Mouse (Mus musculus) neural tube, embryonic 11.5 days (tissue): ENCODE data around the gene Rnf4. TPM values are rescaled to one million over a fixed set of nuclear protein-coding genes. Genes with fewer than 3 reads are reported as not detected.

Experiments used
- ATAC-seq: fragments of 200-750 bp; cut with Nextera tagmentation; 2 replicates; pipeline ENCODE4 v1.8.0; 2017; ENCODE audit warnings: moderate number of reproducible peaks, mild to moderate bottlenecking, moderate TSS enrichment, moderate library complexity; ENCODE audit not compliant: insufficient read depth, low FRiP score, low TSS enrichment
- DNase-seq: peaks from one replicate; pipeline ENCODE4 v3.0.0-alpha.2; 2015; ENCODE audit warnings: low spot score
- H3K27ac ChIP-seq: fragments of 300-500 bp; sonication (generic); 2 replicates; pipeline ENCODE4 v1.5.1; 2014; ENCODE audit warnings: low read depth, mild to moderate bottlenecking, low read length
- H3K27me3 ChIP-seq: fragments of 300-500 bp; sonication (generic); 2 replicates; pipeline ENCODE4 v1.6.1; 2014; ENCODE audit warnings: mild to moderate bottlenecking, low read length, mixed read lengths; ENCODE audit not compliant: control insufficient read depth, insufficient read depth
- H3K36me3 ChIP-seq: fragments of 300-500 bp; sonication (generic); 2 replicates; pipeline ENCODE4 v1.6.1; 2014; ENCODE audit warnings: mild to moderate bottlenecking, low read length, moderate library complexity, mixed read lengths; ENCODE audit not compliant: control insufficient read depth, insufficient read depth
- H3K4me1 ChIP-seq: fragments of 300-500 bp; sonication (generic); 2 replicates; pipeline ENCODE4 v1.6.1; 2014; ENCODE audit warnings: low read length, mixed read lengths; ENCODE audit not compliant: control insufficient read depth, insufficient read depth
- H3K4me2 ChIP-seq: fragments of 300-500 bp; sonication (generic); 2 replicates; pipeline ENCODE4 v1.6.1; 2014; ENCODE audit warnings: low read depth, mild to moderate bottlenecking, moderate library complexity
- H3K4me3 ChIP-seq: fragments of 300-500 bp; sonication (generic); 2 replicates; pipeline ENCODE4 v1.5.1; 2014; ENCODE audit warnings: low read depth, low read length
- H3K9ac ChIP-seq: fragments of 300-500 bp; sonication (generic); 2 replicates; pipeline ENCODE4 v1.6.1; 2014; ENCODE audit warnings: mild to moderate bottlenecking, low read length
- H3K9me3 ChIP-seq: fragments of 300-500 bp; sonication (generic); 2 replicates; pipeline ENCODE4 v1.6.1; 2016; ENCODE audit warnings: low read length; ENCODE audit not compliant: control insufficient read depth
- WGBS: fragments of 180-500 bp; shearing (Covaris S2); extraction: QIAGEN DNeasy Blood & Tissue Kit; methylation state at CpG from one replicate; pipeline ENCODE4 v1.1.7; 2014; 5-methylcytosine and 5-hydroxymethylcytosine counted together
- polyA plus RNA-seq: library from polyadenylated mRNA; unstranded; fragments of >200 nt; fragmentation: Nextera tagmentation; extraction: Ambion mirVana; gene quantifications from 2 replicates; pipeline ENCODE4 v1.2.1, GENCODE M21; 2014

Gene Rnf4
- polyA plus RNA-seq, 1 experiment from 2014 or later, result 189 TPM

DNA sequence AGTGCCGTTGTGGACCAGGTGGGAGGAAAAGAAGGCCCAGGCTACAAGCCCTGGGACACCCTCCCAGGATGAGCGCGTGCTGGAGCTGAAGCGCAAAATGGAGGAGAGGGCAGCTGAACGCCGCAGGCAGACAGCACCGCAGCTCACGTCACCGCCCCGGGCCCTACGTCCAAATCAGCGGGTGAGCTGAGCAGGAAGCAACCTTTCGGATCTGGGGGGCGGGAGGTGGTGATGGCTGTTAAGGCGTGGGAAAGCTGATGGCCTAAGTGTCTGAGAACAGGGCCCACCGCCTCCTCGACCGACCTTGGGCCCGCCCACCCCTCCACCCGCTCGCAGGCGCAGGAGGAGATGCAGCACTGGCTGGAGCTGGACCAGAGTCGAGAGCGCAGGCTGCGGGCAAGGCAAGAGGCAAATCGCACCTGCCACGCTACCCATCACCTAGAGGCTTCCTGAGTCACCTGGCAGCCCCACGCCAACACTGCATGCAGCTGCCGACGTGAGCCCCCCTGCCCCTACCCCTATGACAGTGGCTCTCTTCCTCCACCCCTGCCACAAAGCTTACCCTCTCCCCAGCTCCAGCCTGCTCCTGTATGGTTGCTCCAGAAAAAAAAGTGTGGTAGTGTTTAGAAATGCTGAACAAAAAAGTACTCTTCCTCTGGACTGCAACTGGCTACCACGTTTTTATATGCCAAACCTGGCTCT is 9.1 kb upstream of the Rnf4 start:
- WGBS, result 16% methylated on average over 31 of the region's 31 CpGs
- Histone ChIP-seq H3K4me2 (peak overlapping the region; percentile 46), H3K9me3 (no peaks in the 10 kb centered on the region), H3K27me3 (no peaks in the 10 kb centered on the region), H3K4me3 (peak overlapping the region; percentile 14; the same call in 1 of the 2 replicates), H3K36me3 (no peaks in the 10 kb centered on the region), H3K9ac (peak overlapping the region; percentile 63), H3K4me1 (peaks cover 7% of the 10 kb centered on the region; the same call in 1 of the 2 replicates), H3K27ac (no peak overlapping the region)
- DNase-seq, result peak; percentile 59
- no peak; the same call in 1 of the 2 replicates for ATAC-seq

DNA sequence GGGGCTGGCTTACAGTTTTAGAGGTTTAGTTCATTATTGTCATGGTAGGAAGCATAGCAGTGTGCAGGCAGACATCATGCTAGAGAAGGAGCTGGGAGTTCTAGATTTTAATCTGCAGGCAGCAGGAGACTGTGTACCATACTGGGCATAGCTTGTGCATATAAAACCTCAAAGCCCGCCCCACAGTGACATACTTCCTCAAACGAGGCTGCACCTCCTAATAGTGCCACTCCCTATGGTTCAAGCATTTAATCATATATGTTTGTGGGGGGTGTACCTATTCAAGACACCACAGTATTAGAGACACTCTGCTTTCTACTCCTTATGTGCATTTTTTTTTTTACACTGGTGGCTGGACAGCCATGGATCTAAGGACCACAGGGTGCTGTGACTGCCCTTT is 6.0 kb upstream of the Rnf4 start:
- Histone ChIP-seq H3K4me1 (peaks cover 7% of the 10 kb centered on the region; the same call in 1 of the 2 replicates), H3K27ac (no peak overlapping the region), H3K36me3 (no peaks in the 10 kb centered on the region), H3K27me3 (no peaks in the 10 kb centered on the region), H3K4me3 (no peak overlapping the region), H3K9me3 (no peaks in the 10 kb centered on the region), H3K4me2 (no peak overlapping the region), H3K9ac (no peak overlapping the region)
- DNase-seq, result no peak
- 87% methylated on average over 2 of the region's 2 CpGs for WGBS
- ATAC-seq, result no peak

DNA sequence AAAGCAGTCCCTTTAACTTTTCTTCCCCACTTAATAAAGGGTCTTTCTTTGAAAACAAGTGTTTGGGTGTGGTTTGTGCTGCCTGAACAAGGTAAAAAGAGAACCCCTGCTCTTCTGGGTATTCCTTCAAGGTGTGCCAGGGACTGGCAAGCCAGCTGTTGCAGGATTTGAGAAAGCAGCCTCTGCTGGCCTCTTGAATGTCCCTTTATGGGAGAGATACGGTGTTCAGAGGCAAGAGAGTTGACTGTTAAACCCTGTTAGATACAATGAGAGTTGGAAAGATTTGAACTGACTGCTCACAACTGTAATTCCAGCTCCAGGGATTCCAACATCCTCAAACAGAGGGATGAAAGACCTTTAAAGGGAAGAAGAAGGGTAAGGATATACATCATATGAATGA is 2.0 kb upstream of the Rnf4 start:
- Histone ChIP-seq H3K9me3 (no peaks in the 10 kb centered on the region), H3K4me2 (no peak overlapping the region), H3K4me3 (no peak overlapping the region), H3K9ac (no peak overlapping the region), H3K27ac (no peak overlapping the region), H3K4me1 (peaks cover 9% of the 10 kb centered on the region), H3K36me3 (no peaks in the 10 kb centered on the region), H3K27me3 (no peaks in the 10 kb centered on the region)
- DNase-seq (no peak), ATAC-seq (no peak)
- WGBS, result 88% methylated on average over 1 of the region's 1 CpGs

DNA sequence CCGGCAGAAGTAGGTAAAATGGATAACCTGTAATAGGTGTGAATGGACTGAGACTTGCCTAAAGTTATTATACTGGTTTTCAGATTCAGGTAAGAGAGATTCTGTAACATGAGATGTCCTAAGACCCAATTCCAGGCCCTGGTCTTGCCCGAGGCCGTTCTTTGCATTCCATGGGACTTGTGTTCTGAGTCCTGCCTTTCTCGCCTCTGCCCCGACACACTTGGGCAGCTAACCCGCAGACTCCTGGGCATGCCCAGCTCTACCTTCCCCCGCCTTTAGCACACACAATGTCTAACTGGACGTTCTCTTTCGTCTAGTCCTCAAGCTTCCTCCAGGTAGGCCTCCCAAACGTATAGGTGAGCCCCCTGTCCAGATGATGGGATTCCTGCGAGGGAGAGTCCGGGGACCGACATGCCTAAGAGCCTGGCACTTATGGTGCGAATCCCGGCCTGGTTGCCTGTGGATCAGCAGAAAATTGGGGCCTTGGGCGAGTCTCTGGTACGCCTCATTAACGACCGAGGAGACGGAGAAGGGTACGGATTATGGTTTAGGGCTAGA is 471 bp upstream of the Rnf4 start:
- peak overlapping the region; percentile 72 for H3K27ac ChIP-seq
- H3K4me1 ChIP-seq, result peaks cover 9% of the 10 kb centered on the region
- peak overlapping the region; percentile 95 for H3K9ac ChIP-seq
- H3K4me2 ChIP-seq, result peak overlapping the region; percentile 70
- no peaks in the 10 kb centered on the region for H3K9me3 ChIP-seq
- H3K4me3 ChIP-seq, result peak overlapping the region; percentile 93
- ATAC-seq, result no peak; the same call in 1 of the 2 replicates
- WGBS, result 2% methylated on average over 21 of the region's 21 CpGs
- no peaks in the 10 kb centered on the region for H3K36me3 ChIP-seq
- no peaks in the 10 kb centered on the region for H3K27me3 ChIP-seq
- DNase-seq, result no peak

DNA sequence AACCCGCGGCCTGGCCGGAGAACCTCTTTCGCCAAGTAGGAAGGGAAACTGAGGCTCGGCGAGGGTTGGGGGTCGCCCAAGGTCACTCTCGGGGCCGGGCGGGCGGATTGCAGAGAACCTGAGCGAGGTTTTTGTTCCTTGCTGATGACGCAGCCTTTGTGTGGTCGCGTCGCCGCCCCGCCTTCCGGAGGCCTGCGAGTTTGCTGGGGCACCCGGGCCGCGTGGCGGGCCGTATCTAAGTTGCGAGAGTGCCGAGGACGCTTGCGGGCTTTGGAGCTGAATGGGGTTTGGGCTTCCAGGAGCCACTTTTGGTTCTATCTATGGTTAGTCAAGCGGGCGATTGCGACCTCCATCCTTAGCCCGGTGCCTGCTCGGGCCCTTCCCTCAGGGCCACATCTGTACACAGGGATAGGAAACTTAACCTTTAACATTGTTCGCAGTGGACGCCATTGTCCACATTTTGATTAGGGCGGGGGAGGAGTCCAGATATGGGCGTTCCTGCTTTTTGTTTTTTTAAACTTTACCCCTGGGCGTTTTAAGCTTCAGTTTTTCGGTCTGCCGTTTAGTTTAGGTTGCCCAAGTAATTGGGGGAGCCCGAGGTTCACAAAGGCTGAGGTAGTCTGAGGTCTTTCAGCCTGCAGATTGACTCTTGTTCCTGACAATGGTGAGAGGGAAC is 824 bp downstream of the Rnf4 start:
- WGBS, result 0% methylated on average over 42 of the region's 42 CpGs
- H3K27me3 ChIP-seq, result no peaks in the 10 kb centered on the region
- ATAC-seq, result peak; percentile 40

DNA sequence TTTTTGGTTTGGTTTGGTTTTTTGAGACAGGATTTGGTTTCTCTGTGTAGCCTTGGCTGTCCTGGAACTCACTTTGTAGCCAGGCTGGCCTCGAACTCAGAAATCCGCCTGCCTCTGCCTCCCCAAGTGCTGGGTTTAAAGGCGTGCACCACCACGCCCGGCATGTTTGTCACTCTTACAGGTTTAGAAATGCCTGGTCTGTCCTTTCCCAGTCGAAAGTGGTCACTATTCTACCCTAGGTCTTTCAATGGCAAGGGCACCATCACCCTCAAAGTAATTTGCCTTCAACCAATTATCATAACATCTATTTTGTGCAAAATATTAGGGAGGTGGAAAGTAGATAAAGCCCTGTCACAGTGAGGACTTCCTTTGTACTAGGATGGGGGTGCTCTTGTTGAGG is 4.2 kb downstream of the Rnf4 start:
- no peak for DNase-seq
- H3K4me2 ChIP-seq, result no peak overlapping the region

More for the DNA sequence above, 824 bp downstream of the Rnf4 start:
- no peaks in the 10 kb centered on the region for H3K9me3 ChIP-seq
- H3K4me3 ChIP-seq, result peak overlapping the region; percentile 93
- H3K9ac ChIP-seq, result peak overlapping the region; percentile 95
- peak overlapping the region; percentile 74 for H3K4me2 ChIP-seq
- peak; percentile 76 for DNase-seq
- H3K4me1 ChIP-seq, result peaks cover 9% of the 10 kb centered on the region
- no peaks in the 10 kb centered on the region for H3K36me3 ChIP-seq
- H3K27ac ChIP-seq, result peak overlapping the region; percentile 91

DNA sequence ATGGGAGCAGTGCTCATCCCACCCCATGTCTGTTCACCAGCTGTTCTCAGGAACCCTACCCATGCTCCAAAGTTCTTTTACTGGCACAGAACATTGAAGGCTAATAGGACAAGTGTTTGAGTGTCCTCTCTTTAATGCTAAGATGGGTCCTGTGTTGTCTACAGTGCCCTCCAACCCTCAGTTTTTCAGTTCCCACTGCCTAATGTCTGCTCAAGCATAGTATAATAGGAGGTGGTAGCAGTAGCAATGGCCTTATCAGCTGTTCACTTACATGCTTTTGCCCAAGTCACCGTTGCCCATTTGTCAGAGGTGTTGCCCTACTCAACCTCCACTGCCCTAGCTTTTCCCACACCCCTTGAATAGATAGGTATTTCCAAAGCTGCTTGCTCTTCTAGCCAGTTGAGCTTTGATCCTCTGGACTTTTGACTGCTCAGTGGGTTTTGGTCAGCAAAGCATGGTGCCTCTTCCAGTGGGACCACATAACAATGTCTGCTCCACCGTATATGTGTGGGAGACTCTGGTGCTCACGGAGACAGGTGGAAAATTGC is 16.1 kb downstream of the Rnf4 start:
- ATAC-seq (no peak), DNase-seq (no peak)
- Histone ChIP-seq H3K4me2 (no peak overlapping the region), H3K27ac (no peak overlapping the region), H3K9ac (no peak overlapping the region), H3K9me3 (no peaks in the 10 kb centered on the region), H3K27me3 (no peaks in the 10 kb centered on the region), H3K4me3 (no peak overlapping the region), H3K4me1 (no peaks in the 10 kb centered on the region), H3K36me3 (peaks cover 19% of the 10 kb centered on the region)
- 94% methylated on average over 3 of the region's 3 CpGs for WGBS

More for the DNA sequence above, 4.2 kb downstream of the Rnf4 start:
- 94% methylated on average over 6 of the region's 6 CpGs for WGBS
- ATAC-seq, result no peak
- no peak overlapping the region for H3K27ac ChIP-seq
- no peak overlapping the region for H3K9ac ChIP-seq
- H3K36me3 ChIP-seq, result no peaks in the 10 kb centered on the region
- no peak overlapping the region for H3K4me3 ChIP-seq
- H3K27me3 ChIP-seq, result no peaks in the 10 kb centered on the region
- H3K4me1 ChIP-seq, result peaks cover 8% of the 10 kb centered on the region
- no peaks in the 10 kb centered on the region for H3K9me3 ChIP-seq

DNA sequence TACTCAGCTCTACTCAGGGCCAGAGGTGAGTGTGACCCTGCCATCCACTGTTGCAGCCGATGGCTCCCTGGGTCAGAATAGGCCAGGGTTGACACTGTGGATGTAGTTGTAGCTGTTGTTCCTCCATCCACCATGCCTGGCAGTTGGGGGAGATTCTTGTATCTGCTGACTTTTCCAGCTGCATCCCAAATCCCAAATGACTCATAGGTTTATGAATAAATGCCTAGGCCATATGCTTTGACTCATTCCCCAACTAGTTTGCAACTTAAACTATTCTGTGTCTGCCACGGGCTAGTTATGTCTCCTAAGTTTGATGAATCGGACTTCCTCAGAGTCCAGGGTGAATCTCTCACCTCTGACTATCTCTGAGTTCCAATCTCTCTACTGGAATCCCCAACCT is 24.2 kb downstream of the Rnf4 start:
- 94% methylated on average over 3 of the region's 3 CpGs for WGBS
- no peak overlapping the region for H3K9ac ChIP-seq
- no peak for DNase-seq
- H3K9me3 ChIP-seq, result no peaks in the 10 kb centered on the region
- no peak overlapping the region for H3K27ac ChIP-seq
- H3K36me3 ChIP-seq, result 0 out of 2 replicates have a peak, but pooled peaks cover 3% of the 10 kb centered on the region
- ATAC-seq, result no peak
- H3K27me3 ChIP-seq, result no peaks in the 10 kb centered on the region
- H3K4me2 ChIP-seq, result no peak overlapping the region
- no peaks in the 10 kb centered on the region for H3K4me1 ChIP-seq
- H3K4me3 ChIP-seq, result no peak overlapping the region
